Mouse (Mus musculus): ENCODE measurements at regions not wholly inside any gene's neighbourhood (a gene's known extent, or its start where the extent isn't known, plus 50 kb on each side); places are given as distances from the start of the nearest gene placed in this dataset.
A peak's percentile ranks its signal among the peaks of the same experiment; 100 is the strongest.

DNA sequence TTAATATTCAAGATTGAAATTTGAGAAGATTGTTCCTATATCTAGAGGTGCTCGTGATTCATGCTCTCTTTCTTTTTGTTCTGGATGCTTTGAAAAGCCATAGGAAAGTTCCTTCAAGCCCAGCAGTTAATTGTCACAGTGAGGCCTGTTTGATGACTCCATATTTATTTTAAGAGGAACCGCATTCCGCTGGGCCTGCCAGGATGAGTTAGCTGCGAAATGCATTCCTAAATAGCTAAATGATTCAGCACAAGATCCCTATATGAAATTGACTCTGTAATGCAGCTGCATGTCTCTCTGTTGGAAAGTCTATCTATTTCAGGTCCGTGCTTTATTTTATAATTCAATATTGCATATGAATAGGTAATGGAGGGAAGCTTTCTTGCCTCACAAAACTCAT lies 511.9 kb upstream of the Adgra3 start:
- no peak for DNase-seq (ENCODE audit: low read depth)

DNA sequence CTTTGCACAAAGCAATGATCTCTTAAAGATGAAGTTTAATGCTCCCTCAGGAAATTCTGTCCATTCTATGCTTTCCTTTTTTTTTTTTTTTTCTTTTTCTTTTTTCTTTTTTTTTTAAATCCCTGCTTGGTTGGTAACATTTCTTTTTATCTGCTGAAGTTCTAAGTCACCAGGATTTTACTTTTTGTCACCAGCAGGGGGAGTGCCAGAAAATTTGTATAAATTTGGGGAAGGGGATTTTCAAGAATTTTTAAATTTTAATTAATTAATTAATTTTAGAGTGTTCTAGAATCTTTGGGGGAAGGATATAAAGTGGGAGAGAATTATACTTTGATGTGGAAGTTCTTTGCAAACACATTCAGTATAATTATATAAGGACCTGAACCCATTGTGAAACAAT lies 492.3 kb upstream of the Adgra3 start:
- no peak for DNase-seq (ENCODE audit: low read depth)

DNA sequence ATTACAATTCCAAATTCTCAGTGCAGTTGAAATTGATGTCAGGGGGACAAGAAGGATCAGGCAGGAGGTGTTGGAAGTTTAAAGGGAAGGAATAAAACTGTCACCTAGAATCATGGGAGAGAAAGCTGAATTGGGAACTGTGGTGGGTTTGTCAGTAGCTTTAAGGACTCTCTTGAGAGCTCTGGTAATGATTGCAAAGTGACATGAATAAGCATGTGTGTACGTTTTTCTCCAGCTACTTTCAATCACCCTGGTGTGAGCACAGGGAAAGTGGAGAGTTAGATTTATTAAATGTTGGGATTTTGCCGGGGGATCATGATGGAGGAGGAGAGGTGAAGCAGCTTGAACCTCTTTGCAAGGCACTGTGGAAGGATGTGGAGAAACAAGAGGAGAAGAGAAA lies 453.7 kb upstream of the Adgra3 start:
- no peak for DNase-seq (ENCODE audit: low read depth)

DNA sequence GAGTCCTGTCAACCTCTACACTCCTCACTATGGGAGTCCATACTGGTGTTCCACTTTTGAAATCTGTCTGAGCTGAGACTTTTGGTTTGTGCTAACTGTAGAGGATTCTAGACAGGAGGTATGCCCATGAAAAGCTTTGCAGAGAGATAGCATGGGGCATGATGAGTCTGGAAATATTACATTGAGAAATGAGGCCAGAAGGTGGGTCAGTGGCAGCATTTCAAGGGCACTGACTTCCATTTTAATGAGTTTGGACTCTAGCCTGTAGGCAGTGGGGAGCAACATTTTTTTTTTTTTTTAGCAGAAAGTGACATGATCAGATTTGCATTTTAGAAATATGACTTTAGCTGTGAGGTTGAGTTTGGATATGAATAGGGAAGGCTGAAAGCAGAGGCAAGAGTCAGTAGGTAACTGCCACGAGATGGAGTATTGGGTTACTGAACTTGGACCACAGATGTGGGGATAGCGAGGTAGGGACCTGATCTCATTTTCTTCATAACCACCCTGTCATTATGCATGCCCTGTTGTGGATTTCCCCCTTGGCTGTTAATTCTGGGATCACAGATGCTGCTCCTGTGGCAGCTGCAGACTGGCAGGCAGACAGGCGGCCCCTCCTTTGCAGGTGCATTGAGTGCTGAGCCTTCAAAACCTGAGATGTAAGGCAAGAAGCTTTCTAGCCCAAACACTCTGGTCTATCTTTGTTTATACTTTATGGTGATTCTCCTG lies 451.1 kb upstream of the Adgra3 start:
- DNase-seq (ENCODE audit: low read depth) = no peak

DNA sequence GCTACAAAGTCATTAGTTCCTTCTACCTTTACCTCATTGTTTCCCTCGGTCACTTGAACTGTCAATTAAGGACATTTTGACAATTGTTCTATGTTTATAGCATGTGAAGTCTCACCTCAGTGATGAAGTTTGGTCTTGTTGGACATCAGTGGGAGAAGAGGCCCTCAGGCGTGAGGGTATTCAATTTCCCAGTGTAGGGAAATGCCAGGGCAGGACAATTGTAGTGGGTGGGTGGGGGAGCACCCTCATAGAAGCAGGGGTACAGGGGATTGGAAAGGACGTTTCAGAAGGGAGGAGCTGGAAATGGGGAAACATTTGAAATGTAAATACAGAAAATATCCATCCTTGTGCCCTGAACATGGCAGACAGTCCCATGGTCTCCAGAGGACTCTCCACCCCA lies 431.4 kb upstream of the Adgra3 start:
- DNase-seq (ENCODE audit: low read depth) = no peak

DNA sequence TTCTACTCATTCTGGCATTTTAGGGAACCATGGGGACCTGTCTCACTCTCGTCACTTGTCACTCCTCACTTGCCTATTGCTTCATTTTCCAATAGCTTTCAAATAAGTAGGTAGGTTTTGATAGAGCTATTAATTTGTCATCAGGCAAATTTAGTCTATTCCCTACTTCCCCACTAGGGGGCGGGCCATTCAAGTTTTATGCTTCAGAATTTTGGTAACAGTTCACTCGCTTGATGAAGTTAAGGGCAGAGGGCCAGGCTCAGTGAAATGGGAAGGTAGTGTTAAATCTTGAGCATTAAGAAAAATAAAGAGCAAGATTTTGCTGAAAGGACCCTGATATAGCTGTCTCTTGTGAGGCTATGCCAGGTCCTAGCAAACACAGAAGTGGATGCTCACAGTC lies 418.2 kb upstream of the Adgra3 start:
- peak; percentile 27 for DNase-seq (ENCODE audit: low read depth)

DNA sequence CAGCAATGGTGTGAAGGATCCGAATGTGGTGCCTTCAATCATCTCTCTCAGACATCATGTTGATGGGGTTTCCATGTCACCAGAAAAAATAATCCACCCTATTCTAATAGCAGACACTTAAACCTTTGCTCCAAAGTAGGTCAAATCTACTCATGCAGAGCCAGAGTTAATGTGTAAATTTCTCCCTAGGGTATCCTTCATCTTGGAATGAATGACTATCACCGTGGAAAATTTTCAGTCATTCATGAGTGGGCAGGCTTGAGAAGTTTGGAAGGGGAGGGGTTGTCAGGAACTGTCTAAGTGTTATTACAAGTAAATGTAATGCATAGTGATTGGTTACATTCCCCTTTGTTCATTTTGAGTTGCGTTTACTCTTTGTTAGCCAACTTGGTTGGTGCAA lies 402.7 kb upstream of the Adgra3 start:
- no peak for DNase-seq (ENCODE audit: low read depth)

DNA sequence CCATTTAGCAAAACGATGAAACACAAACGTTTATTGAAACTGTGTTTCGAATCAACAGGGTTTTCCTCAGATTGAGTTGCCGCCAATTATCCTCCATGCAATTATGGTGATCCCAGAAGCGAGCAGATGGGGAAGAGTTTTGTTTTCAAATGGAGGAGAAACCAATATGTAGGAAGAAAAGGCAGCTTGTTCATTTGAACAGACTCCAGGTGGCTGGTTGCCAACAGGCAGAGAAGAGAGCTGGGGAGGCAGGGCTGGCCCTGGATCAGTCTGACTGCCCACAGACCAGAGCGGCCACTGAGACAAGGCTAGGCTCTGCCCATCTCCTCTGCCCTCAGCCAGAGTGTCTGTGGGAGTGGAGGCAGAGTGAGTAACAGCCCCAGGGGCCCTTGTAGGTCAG lies 398.8 kb upstream of the Adgra3 start:
- DNase-seq (ENCODE audit: low read depth) = no peak

DNA sequence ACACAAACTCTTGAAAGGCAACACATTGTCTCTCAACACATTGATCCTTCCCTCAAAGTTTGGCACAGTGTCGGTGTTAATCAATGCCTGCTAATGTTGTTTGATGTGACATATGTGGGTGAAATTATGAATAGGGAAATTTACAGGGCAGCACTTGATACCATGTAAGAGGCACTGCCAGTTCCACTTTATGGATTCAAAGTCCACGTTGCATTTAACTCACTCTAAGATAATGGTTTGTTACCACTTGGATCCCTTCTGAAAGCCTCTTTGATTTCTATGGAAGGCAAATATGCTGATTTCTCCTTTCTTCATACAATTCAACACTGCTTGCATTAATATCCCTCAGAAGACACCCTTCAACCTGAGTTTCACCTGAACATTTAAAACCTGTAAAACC lies 395.6 kb upstream of the Adgra3 start:
- no peak for DNase-seq (ENCODE audit: low read depth)

DNA sequence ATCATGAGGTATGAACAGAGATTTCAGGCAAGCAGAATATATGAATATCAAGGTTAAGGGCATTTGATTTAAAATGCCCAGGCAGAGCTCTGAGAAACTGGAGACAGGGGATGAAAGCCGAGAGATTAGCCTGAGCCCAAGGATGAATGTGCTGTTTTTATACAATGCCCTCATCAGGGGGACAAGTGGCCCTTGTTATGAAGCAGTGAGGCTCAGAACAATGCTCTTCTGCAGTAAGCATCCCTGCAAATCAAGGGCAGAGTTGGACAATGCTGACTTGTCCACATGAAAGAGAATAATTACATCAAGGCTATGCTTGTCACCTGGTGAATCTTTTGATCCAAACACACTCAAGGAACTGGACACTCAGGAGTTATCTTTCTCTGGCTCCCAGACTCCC lies 348.1 kb upstream of the Adgra3 start:
- no peak for DNase-seq (ENCODE audit: low read depth)

DNA sequence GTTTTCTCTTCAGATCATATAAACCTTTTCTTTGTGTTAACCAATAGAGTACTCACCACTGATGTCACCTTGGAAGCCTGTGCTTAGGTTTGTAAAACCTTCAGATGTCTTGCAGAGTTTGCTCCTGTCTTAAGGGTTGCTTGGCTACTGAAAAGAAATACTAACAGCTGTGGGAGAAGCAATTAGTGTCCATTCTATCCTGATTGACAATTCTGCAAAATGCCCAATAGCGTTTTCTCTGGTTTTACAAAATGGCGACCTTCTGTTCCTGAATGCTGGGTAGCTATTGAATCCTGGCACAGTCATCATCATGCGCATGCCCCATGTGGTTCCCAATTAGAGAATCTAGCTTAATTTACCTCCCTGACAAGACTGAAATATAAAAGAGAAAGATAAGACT lies 347.7 kb upstream of the Adgra3 start:
- no peak for DNase-seq (ENCODE audit: low read depth)

Data from 416B (cell line).